Mouse (Mus musculus): ENCODE results near the gene Nqo2. TPM values are rescaled to one million over a fixed set of nuclear protein-coding genes. Genes with fewer than 3 reads are reported as not detected.
"Not testable (repeated sequence)": the region's sequence is repeated elsewhere in the genome, so short reads cannot be mapped to it uniquely, and the experiment has no call there.

Nqo2 gene
- 10 to 100 TPM in 1 of 2 experiments, 1 to 10 TPM in 1; 9.0 to 15.4 TPM for polyA plus RNA-seq (2017; shearing (Covaris generic))

GRCm38 (mm10) chr13:33964206-33965046, at the start of gene Nqo2:
Gene Nqo2 (plus strand): TSS chr13:33964687.
- ATAC-seq: peak; percentile 17

DNA sequence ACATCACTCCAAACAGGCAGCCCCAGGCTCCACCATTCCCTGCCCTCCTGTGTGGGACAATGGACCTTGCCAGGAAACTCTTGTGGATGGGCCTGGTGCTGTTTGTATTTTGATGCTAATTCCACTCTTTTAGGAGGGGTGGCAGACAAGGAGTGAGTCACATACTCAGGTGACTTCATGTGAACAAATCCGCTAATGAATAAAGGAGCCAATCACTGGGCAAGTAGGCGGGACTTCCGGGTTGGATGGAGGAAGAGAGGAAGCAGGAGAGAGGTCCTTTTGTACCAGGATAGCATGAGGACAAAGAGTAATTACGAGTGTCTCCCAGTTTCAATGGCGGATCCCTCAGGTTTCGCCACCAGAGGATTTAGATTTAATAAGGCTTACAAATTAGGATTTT, 43.4 kb upstream of the Nqo2 start:
- no peak for ATAC-seq

DNA sequence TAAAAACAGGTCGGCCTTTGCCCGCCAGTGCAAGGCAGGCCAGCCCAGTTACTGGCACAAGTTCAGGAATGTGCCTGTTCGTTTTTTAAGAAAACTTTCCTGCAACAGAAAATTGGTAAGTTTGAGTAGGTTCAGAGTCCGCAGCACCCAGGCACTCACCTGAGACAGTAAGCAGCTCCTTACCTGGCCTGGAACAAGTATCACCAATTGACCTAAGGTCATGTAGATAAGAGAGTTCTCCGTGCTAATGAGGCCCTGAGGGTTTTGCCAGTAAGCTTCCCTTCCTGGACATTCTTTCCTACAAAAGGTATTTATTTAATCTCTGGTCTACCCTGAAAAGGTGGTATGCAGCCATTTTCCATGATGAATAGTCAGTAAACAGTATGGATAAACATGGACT, 42.8 kb upstream of the Nqo2 start:
- no peak for ATAC-seq

GRCm38 (mm10) chr13:33930281-33930680, 34.2 kb upstream of the Nqo2 start:
- no peak for ATAC-seq

DNA sequence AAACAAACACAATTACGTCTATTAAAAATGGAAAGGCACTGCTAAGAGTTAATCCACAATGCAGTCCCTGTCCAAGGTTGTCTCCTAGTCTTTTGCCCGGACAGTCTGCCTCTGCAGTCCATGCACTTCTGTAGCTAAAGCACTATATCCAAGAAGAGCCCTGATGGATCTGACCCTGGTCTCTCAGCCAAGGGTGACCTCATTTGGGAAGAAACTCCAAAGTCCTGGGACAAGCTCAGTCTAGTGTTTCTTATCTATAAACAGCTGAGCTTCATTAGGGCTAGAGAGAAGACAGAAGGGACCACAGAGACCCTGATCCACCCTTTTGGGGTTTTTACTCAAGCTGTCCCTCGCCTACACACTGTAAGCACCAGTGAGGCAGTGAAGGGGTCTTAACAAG, 33.6 kb upstream of the Nqo2 start:
- no peak for ATAC-seq

DNA sequence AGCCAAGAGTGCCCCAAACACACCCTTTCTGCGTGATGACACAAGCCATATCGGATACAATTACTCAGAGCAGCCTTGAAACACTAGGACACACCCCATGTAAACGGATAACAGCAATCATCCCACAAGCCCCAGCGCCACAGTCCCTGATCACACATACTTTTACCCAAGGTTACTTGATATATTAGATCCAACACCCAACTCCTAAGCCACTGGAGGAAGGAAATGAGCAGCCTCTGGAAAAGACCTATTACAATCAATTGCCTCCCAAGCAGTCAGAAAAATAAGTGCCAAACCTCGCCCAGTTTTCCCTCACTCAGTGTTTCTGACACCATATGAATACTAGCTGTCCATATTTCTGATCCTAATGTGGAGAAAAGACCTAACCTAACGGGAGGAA, 29.7 kb upstream of the Nqo2 start:
- no peak for ATAC-seq

DNA sequence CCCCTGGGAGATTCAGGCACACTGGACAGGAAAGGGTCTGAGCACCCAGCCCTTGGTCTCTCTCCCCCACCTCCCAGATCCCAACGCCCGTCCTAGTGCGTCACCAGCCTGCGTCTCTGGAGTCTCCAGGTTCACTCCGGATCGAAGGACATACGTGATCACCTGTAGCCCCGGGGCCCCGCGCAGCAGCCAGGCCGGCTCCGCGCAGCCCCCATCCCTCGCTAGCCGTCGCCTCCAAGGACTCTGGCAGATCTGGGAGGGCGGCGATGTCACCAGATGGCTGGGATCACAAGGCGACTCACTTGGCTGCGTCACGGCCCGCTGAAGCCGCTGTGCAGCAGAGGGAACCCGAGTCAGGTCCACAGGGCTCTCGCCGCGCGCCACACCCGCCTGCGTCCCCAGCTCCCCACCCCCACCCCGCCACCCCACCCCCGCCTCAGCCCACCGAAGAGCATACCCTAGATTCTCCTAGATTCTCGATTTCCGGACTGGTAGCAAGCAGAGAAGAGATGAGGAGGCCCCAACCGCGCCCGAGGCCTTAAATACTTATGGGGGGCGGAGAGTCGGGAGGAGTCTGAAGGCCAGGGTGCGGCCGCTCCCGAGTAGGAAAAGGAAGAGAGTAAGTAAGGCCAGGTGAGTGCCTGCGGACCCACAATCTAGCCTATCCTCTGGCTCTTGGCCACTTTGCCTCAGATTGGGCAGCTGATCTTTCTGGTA, 28.9 kb upstream of the Nqo2 start:
- peak; percentile 46 for ATAC-seq

DNA sequence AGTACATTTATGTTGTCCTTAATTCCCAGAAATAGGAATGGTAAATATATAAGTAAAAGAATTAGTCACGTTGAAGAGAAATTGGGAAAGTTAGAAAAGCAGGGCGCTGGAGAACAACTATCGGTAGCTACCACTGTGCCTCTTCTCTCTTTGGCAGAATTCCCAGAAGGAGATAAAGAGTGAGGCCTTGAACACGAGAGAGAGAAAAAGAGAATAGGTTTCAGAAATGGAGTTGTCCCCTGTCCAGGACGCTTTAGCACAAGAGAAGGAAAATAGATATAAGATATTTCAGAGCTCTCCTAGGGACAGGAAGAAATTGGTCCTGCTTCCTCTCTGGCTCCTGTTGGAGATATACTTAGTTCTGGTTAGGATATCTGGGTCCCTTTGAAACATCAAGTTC, 27.3 kb upstream of the Nqo2 start:
- ATAC-seq: no peak

DNA sequence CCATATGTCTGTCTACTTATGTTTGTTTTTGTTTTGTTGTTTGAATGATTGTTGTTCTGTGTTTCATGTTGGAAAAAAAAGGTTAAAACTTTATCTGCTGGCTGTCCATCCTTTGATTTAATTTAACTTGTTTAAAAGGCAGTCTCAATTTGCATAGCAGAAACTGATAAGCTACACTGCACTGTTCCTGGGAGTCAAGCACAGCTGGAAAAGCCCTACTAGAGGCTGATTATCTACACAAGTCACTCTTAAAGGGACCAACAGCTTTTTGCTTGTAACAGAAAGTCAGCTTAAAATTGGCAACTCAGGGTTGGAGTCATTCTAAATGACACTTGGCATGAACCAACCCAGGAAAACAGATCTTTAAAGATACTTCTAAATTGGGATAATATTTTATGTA, 26.9 kb upstream of the Nqo2 start:
- not testable (repeated sequence) for ATAC-seq

- no peak for ATAC-seq
These were observed 23.1 kb upstream of the Nqo2 start for GRCm38 (mm10) chr13:33941288-33941808.

DNA sequence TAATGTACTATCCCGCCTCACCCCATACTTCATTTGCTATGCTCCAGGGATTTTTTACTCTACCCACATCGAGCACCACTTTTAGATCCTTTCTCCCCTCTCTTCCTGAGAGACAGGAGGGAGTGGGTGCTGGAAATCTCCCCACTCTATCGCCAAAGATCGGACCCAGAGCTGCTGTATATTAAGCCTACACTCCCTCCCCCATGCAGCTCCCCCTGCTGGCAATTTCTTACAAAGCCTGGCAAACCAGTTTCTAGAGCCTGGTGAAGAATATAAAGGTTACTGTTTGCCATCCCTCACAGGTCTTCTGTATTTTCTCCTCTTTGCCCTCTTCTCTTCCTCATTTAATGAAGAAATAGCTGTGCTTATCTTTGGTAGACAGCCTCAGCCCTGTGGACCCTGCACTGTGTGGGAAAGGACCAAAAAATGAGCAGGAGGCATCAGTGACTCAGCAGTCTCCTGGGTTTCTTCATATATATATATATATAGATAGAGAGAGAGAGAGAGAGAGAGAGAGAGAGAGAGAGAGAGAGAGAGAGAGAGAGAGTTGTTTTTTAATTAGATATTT, 22.2 kb upstream of the Nqo2 start:
- ATAC-seq: no peak

GRCm38 (mm10) chr13:33951308-33952074, 13.0 kb upstream of the Nqo2 start:
- no peak for ATAC-seq

- no peak for ATAC-seq
These were observed 12.4 kb upstream of the Nqo2 start for GRCm38 (mm10) chr13:33952075-33952449.

DNA sequence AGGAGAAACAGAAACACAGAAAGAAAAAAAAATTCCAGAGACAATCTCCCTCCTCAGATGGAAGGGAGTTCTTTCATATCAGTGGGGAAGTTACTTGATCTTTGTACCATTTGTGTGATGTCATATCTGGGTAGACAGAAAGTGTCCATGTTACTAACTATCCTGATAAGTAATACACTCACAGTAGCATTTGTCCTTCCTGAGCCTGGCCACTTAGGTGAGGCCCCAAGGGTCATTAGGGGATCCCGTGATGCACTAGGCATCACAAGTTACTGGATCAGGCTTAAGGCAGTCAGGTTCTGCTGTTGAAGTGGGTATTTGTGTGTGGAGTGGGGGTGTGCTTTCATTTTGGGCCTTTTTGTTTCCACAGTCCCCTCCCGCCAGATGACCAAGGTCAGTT, 11.5 kb upstream of the Nqo2 start:
- no peak for ATAC-seq

- peak; percentile 63 for ATAC-seq
These were observed 7.7 kb upstream of the Nqo2 start for GRCm38 (mm10) chr13:33956571-33957421.

DNA sequence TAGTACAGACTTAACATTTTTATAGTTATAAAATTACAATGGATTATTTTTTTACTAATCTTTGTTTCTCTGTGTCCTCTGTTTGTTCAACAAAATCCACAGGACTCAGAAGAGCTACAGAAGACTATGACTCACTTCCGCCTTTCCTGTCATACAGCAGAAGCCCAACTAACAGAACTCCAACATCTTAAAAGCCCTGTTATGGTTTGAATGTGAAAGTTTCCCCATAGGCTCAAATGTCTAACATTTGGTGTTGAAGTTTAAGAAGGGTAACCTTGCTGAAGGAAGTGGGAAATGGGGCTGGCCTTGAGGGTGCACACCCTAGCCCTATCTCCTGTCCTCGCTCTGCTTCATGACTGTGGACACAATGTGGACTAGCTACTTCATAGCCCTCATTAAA, 4.7 kb upstream of the Nqo2 start:
- no peak for ATAC-seq

GRCm38 (mm10) chr13:33965056-33966024, 853 bp downstream of the Nqo2 start:
- ATAC-seq: peak; percentile 54

DNA sequence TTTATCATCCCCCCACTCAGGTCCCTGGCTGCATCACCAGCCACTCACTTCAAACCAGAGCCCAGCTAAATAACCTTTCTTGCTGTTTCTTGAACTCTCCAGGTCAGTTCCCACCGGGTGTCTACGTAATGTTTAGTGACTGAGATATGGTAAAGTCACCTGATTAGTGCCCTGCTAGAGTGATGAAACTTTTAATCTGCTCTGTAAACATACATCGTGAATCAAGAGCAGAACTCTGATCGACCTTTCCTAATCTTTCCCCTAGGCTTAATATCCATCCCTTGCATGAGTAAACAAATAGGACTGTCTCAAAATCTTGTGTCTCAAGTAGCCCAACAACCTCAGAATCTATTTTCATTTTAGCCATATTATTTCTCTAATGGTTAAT, 1.5 kb downstream of the Nqo2 start:
- ATAC-seq: no peak

- ATAC-seq: no peak
These were observed 2.1 kb downstream of the Nqo2 start for GRCm38 (mm10) chr13:33966574-33966973.

- ATAC-seq: no peak
These were observed 25.1 kb downstream of the Nqo2 start for GRCm38 (mm10) chr13:33989625-33990024.
